Mouse (Mus musculus) midbrain, embryonic 13.5 days (tissue): ENCODE results near the gene 1810062G17Rik. TPM values are rescaled to one million over a fixed set of nuclear protein-coding genes. Genes with fewer than 3 reads are reported as not detected.
A peak's percentile ranks its signal among the peaks of the same experiment; 100 is the strongest.

ENCODE experiments used
- ATAC-seq: fragments of 200-750 bp; cut with Nextera tagmentation; 2 replicates; pipeline ENCODE4 v1.8.0; 2017; ENCODE audit warnings: mild to moderate bottlenecking, moderate TSS enrichment, moderate library complexity
- H3K27ac ChIP-seq: fragments of 300-500 bp; sonication (generic); 2 replicates; pipeline ENCODE4 v1.5.1; 2015; ENCODE audit warnings: inconsistent platforms, mild to moderate bottlenecking, moderate library complexity
- H3K27me3 ChIP-seq: fragments of 300-500 bp; sonication (generic); 2 replicates; pipeline ENCODE4 v1.6.1; 2015; ENCODE audit warnings: mild to moderate bottlenecking, inconsistent platforms
- H3K36me3 ChIP-seq: fragments of 300-500 bp; sonication (generic); 2 replicates; pipeline ENCODE4 v1.6.1; 2015; ENCODE audit warnings: mild to moderate bottlenecking, inconsistent platforms
- H3K4me1 ChIP-seq: fragments of 300-500 bp; sonication (generic); replicated peaks from 2 replicates; pipeline ENCODE4 v1.6.1; 2015; ENCODE audit warnings: inconsistent platforms
- H3K4me2 ChIP-seq: fragments of 300-500 bp; sonication (generic); replicated peaks from 2 replicates; pipeline ENCODE4 v1.6.1; 2015; ENCODE audit warnings: moderate library complexity, mild to moderate bottlenecking, inconsistent platforms
- H3K4me3 ChIP-seq: fragments of 300-500 bp; sonication (generic); replicated peaks from 2 replicates; pipeline ENCODE4 v1.5.1; 2015; ENCODE audit warnings: mild to moderate bottlenecking, inconsistent platforms
- H3K9ac ChIP-seq: fragments of 300-500 bp; sonication (generic); replicated peaks from 2 replicates; pipeline ENCODE4 v1.6.1; 2015; ENCODE audit warnings: mild to moderate bottlenecking, inconsistent platforms
- H3K9me3 ChIP-seq: fragments of 300-500 bp; sonication (generic); 2 replicates; pipeline ENCODE4 v1.6.1; 2016; ENCODE audit warnings: mild to moderate bottlenecking, inconsistent platforms
- WGBS: fragments of 180-500 bp; shearing (Covaris S2); methylation state at CpG from one replicate; pipeline ENCODE4 v1.1.7; 2015; 5-methylcytosine and 5-hydroxymethylcytosine counted together
- polyA plus RNA-seq: library from polyadenylated mRNA; unstranded; fragments of >200 nt; fragmentation: Nextera tagmentation; extraction: Ambion mirVana; gene quantifications from 2 replicates; pipeline ENCODE4 v1.2.1, GENCODE M21; 2015

The 1810062G17Rik gene
- polyA plus RNA-seq, 1 experiment from 2014 or later: 0.71 TPM

- Histone ChIP-seq H3K36me3 (no peaks in the 10 kb centered on the region), H3K9ac (no peak overlapping the region), H3K4me1 (peaks cover 21% of the 10 kb centered on the region), H3K27ac (no peak overlapping the region), H3K4me3 (no peak overlapping the region), H3K27me3 (peaks cover 5% of the 10 kb centered on the region; the same call in 1 of the 2 replicates), H3K9me3 (no peaks in the 10 kb centered on the region), H3K4me2 (no peak overlapping the region)
- WGBS: 48% methylated on average over 2 of the region's 2 CpGs
- ATAC-seq: no peak
Observed at GRCm38 (mm10) chr3:36480486-36480885, 4.7 kb downstream of the 1810062G17Rik start.

GRCm38 (mm10) chr3:36481776-36482193, 6.0 kb downstream of the 1810062G17Rik start:
- H3K27ac ChIP-seq: peak overlapping the region; percentile 74
- no peak overlapping the region for H3K4me3 ChIP-seq
- peak overlapping the region; percentile 28; the same call in 1 of the 2 replicates for H3K4me2 ChIP-seq
- WGBS: 5% methylated on average over 11 of the region's 11 CpGs
- no peak overlapping the region for H3K9ac ChIP-seq
- H3K4me1 ChIP-seq: peaks cover 11% of the 10 kb centered on the region
- H3K27me3 ChIP-seq: peaks cover 5% of the 10 kb centered on the region; the same call in 1 of the 2 replicates
- no peaks in the 10 kb centered on the region for H3K36me3 ChIP-seq
- H3K9me3 ChIP-seq: no peaks in the 10 kb centered on the region
- peak; percentile 75 for ATAC-seq

GRCm38 (mm10) chr3:36482940-36483339, 7.2 kb downstream of the 1810062G17Rik start:
- Histone ChIP-seq H3K36me3 (no peaks in the 10 kb centered on the region), H3K27me3 (no peaks in the 10 kb centered on the region), H3K9ac (no peak overlapping the region), H3K9me3 (no peaks in the 10 kb centered on the region), H3K4me3 (no peak overlapping the region), H3K27ac (no peak overlapping the region), H3K4me2 (no peak overlapping the region), H3K4me1 (peaks cover 10% of the 10 kb centered on the region)
- ATAC-seq: no peak
- 48% methylated on average over 9 of the region's 9 CpGs for WGBS

- no peak overlapping the region for H3K4me2 ChIP-seq
- no peaks in the 10 kb centered on the region for H3K36me3 ChIP-seq
- H3K27me3 ChIP-seq: no peaks in the 10 kb centered on the region
- no peak overlapping the region for H3K9ac ChIP-seq
- H3K27ac ChIP-seq: no peak overlapping the region
- H3K9me3 ChIP-seq: no peaks in the 10 kb centered on the region
- H3K4me3 ChIP-seq: no peak overlapping the region
- WGBS: 95% methylated on average over 4 of the region's 4 CpGs
- peaks cover 10% of the 10 kb centered on the region for H3K4me1 ChIP-seq
- ATAC-seq: no peak
Observed at GRCm38 (mm10) chr3:36484292-36484691, 8.6 kb downstream of the 1810062G17Rik start.

GRCm38 (mm10) chr3:36486176-36486575, 10.4 kb downstream of the 1810062G17Rik start:
- no peak overlapping the region for H3K4me2 ChIP-seq
- 59% methylated on average over 6 of the region's 6 CpGs for WGBS
- H3K36me3 ChIP-seq: no peaks in the 10 kb centered on the region
- no peaks in the 10 kb centered on the region for H3K9me3 ChIP-seq
- no peaks in the 10 kb centered on the region for H3K27me3 ChIP-seq
- ATAC-seq: no peak
- H3K4me3 ChIP-seq: no peak overlapping the region
- peaks cover 10% of the 10 kb centered on the region for H3K4me1 ChIP-seq
- no peak overlapping the region for H3K9ac ChIP-seq
- no peak overlapping the region for H3K27ac ChIP-seq

- H3K4me3 ChIP-seq: no peak overlapping the region
- 86% methylated on average over 6 of the region's 6 CpGs for WGBS
- H3K9me3 ChIP-seq: no peaks in the 10 kb centered on the region
- ATAC-seq: no peak
- no peaks in the 10 kb centered on the region for H3K27me3 ChIP-seq
- H3K36me3 ChIP-seq: no peaks in the 10 kb centered on the region
- no peak overlapping the region for H3K4me2 ChIP-seq
- H3K27ac ChIP-seq: no peak overlapping the region
- peaks cover 6% of the 10 kb centered on the region for H3K4me1 ChIP-seq
- no peak overlapping the region for H3K9ac ChIP-seq
Observed at GRCm38 (mm10) chr3:36486881-36487280, 11.1 kb downstream of the 1810062G17Rik start.

GRCm38 (mm10) chr3:36488367-36488766, 12.6 kb downstream of the 1810062G17Rik start:
- Histone ChIP-seq H3K4me1 (no peaks in the 10 kb centered on the region), H3K27ac (no peak overlapping the region), H3K4me3 (no peak overlapping the region), H3K4me2 (no peak overlapping the region), H3K27me3 (no peaks in the 10 kb centered on the region), H3K36me3 (no peaks in the 10 kb centered on the region), H3K9me3 (no peaks in the 10 kb centered on the region), H3K9ac (no peak overlapping the region)
- ATAC-seq: no peak
- 63% methylated on average over 1 of the region's 1 CpGs for whole genome bisulfite sequencing

GRCm38 (mm10) chr3:36488899-36489589, 13.3 kb downstream of the 1810062G17Rik start:
- no peaks in the 10 kb centered on the region for H3K9me3 ChIP-seq
- no peaks in the 10 kb centered on the region for H3K4me1 ChIP-seq
- H3K4me3 ChIP-seq: no peak overlapping the region
- no peak overlapping the region for H3K4me2 ChIP-seq
- no peak for ATAC-seq
- H3K9ac ChIP-seq: no peak overlapping the region
- no peaks in the 10 kb centered on the region for H3K27me3 ChIP-seq
- 91% methylated on average over 6 of the region's 6 CpGs for WGBS
- H3K27ac ChIP-seq: no peak overlapping the region
- no peaks in the 10 kb centered on the region for H3K36me3 ChIP-seq

GRCm38 (mm10) chr3:36489590-36489910, 13.8 kb downstream of the 1810062G17Rik start:
- ATAC-seq: no peak
- no peaks in the 10 kb centered on the region for H3K36me3 ChIP-seq
- 97% methylated on average over 1 of the region's 1 CpGs for WGBS
- no peak overlapping the region for H3K4me2 ChIP-seq
- no peak overlapping the region for H3K4me3 ChIP-seq
- H3K9me3 ChIP-seq: no peaks in the 10 kb centered on the region
- no peak overlapping the region for H3K27ac ChIP-seq
- H3K27me3 ChIP-seq: no peaks in the 10 kb centered on the region
- H3K9ac ChIP-seq: no peak overlapping the region
- no peaks in the 10 kb centered on the region for H3K4me1 ChIP-seq

GRCm38 (mm10) chr3:36491535-36491934, 15.8 kb downstream of the 1810062G17Rik start:
- H3K36me3 ChIP-seq: no peaks in the 10 kb centered on the region
- ATAC-seq: no peak
- peaks cover 4% of the 10 kb centered on the region; the same call in 1 of the 2 replicates for H3K27me3 ChIP-seq
- no peak overlapping the region for H3K9ac ChIP-seq
- H3K4me2 ChIP-seq: no peak overlapping the region
- H3K9me3 ChIP-seq: no peaks in the 10 kb centered on the region
- H3K4me3 ChIP-seq: no peak overlapping the region
- no peak overlapping the region for H3K27ac ChIP-seq
- no peaks in the 10 kb centered on the region for H3K4me1 ChIP-seq
- WGBS: 88% methylated on average over 5 of the region's 5 CpGs

- no peak overlapping the region for H3K27ac ChIP-seq
Observed at GRCm38 (mm10) chr3:36492716-36493391, 17.1 kb downstream of the 1810062G17Rik start.

GRCm38 (mm10) chr3:36493641-36494283, 18.0 kb downstream of the 1810062G17Rik start:
- H3K36me3 ChIP-seq: no peaks in the 10 kb centered on the region
- no peak overlapping the region for H3K27ac ChIP-seq
- peaks cover 4% of the 10 kb centered on the region; the same call in 1 of the 2 replicates for H3K27me3 ChIP-seq
- peak; percentile 52; the same call in 1 of the 2 replicates for ATAC-seq
- no peak overlapping the region for H3K4me3 ChIP-seq
- WGBS: 71% methylated on average over 6 of the region's 6 CpGs
- H3K4me1 ChIP-seq: no peaks in the 10 kb centered on the region
- H3K9ac ChIP-seq: no peak overlapping the region
- H3K4me2 ChIP-seq: no peak overlapping the region
- H3K9me3 ChIP-seq: no peaks in the 10 kb centered on the region

More at GRCm38 (mm10) chr3:36492716-36493391, 17.1 kb downstream of the 1810062G17Rik start:
- no peak overlapping the region for H3K4me2 ChIP-seq
- ATAC-seq: no peak
- no peak overlapping the region for H3K9ac ChIP-seq
- H3K9me3 ChIP-seq: no peaks in the 10 kb centered on the region
- WGBS: 84% methylated on average over 9 of the region's 9 CpGs
- H3K4me3 ChIP-seq: no peak overlapping the region
- H3K27me3 ChIP-seq: peaks cover 4% of the 10 kb centered on the region; the same call in 1 of the 2 replicates
- no peaks in the 10 kb centered on the region for H3K36me3 ChIP-seq
- H3K4me1 ChIP-seq: no peaks in the 10 kb centered on the region
